Mouse (Mus musculus): Measurements from ENCODE around the gene Apod. TPM values are rescaled to one million over a fixed set of nuclear protein-coding genes. Genes with fewer than 3 reads are reported as not detected.

Apod gene
- polyA plus RNA-seq, 1 experiment from 2014 or later: 77.2 TPM

- H3K4me3 ChIP-seq: no peak overlapping the region
- H3K27ac ChIP-seq (replicated peaks): peak overlapping the region; percentile 46
These were observed 14.7 kb downstream of the Apod start for GRCm38 (mm10) chr16:31299960-31300353.

GRCm38 (mm10) chr16:31299164-31299959, 15.2 kb downstream of the Apod start:
- Histone ChIP-seq H3K9ac (replicated peaks) (no peak overlapping the region), H3K27me3 (0 out of 2 replicates have a peak, but pooled peaks cover 3% of the 10 kb centered on the region), H3K4me1 (peaks cover 25% of the 10 kb centered on the region), H3K9me3 (no peaks in the 10 kb centered on the region), H3K27ac (replicated peaks) (peak overlapping the region; percentile 46; the same call in 1 of the 2 replicates), H3K4me3 (no peak overlapping the region), H3K4me2 (replicated peaks) (no peak overlapping the region), H3K36me3 (no peaks in the 10 kb centered on the region)
- no peak for ATAC-seq (ENCODE audit: low FRiP score, low read depth)
- 44% methylated on average over 11 of the region's 11 CpGs for WGBS

More at GRCm38 (mm10) chr16:31299960-31300353, 14.7 kb downstream of the Apod start:
- Histone ChIP-seq H3K9me3 (no peaks in the 10 kb centered on the region), H3K4me2 (replicated peaks) (no peak overlapping the region), H3K4me1 (peaks cover 25% of the 10 kb centered on the region), H3K36me3 (no peaks in the 10 kb centered on the region), H3K9ac (replicated peaks) (no peak overlapping the region), H3K27me3 (0 out of 2 replicates have a peak, but pooled peaks cover 3% of the 10 kb centered on the region)
- 30% methylated on average over 3 of the region's 3 CpGs for WGBS
- peak; percentile 47; the same call in 1 of the 2 replicates for ATAC-seq (ENCODE audit: low FRiP score, low read depth)

- Histone ChIP-seq H3K27me3 (0 out of 2 replicates have a peak, but pooled peaks cover 3% of the 10 kb centered on the region), H3K4me3 (no peak overlapping the region), H3K27ac (replicated peaks) (no peak overlapping the region), H3K4me1 (peaks cover 25% of the 10 kb centered on the region), H3K9me3 (no peaks in the 10 kb centered on the region), H3K4me2 (replicated peaks) (no peak overlapping the region), H3K9ac (replicated peaks) (no peak overlapping the region), H3K36me3 (no peaks in the 10 kb centered on the region)
- no peak for ATAC-seq (ENCODE audit: low FRiP score, low read depth)
- 88% methylated on average over 7 of the region's 7 CpGs for WGBS
These were observed 17.5 kb downstream of the Apod start for GRCm38 (mm10) chr16:31297113-31297512.

GRCm38 (mm10) chr16:31293761-31294160, 20.8 kb downstream of the Apod start:
- Histone ChIP-seq H3K4me2 (replicated peaks) (no peak overlapping the region), H3K27me3 (no peaks in the 10 kb centered on the region), H3K4me1 (no peaks in the 10 kb centered on the region), H3K9ac (replicated peaks) (no peak overlapping the region), H3K9me3 (no peaks in the 10 kb centered on the region), H3K36me3 (no peaks in the 10 kb centered on the region), H3K27ac (replicated peaks) (no peak overlapping the region), H3K4me3 (no peak overlapping the region)
- WGBS: 78% methylated on average over 4 of the region's 4 CpGs
- no peak for ATAC-seq (ENCODE audit: low FRiP score, low read depth)

GRCm38 (mm10) chr16:31290751-31291365, 23.8 kb downstream of the Apod start:
- no peak for ATAC-seq (ENCODE audit: low FRiP score, low read depth)
- H3K9ac ChIP-seq (replicated peaks): no peak overlapping the region
- WGBS: 84% methylated on average over 7 of the region's 7 CpGs

GRCm38 (mm10) chr16:31290281-31290680, 24.3 kb downstream of the Apod start:
- Histone ChIP-seq H3K4me3 (no peak overlapping the region), H3K27me3 (no peaks in the 10 kb centered on the region), H3K27ac (replicated peaks) (no peak overlapping the region), H3K36me3 (no peaks in the 10 kb centered on the region), H3K4me2 (replicated peaks) (no peak overlapping the region), H3K9me3 (no peaks in the 10 kb centered on the region), H3K4me1 (no peaks in the 10 kb centered on the region), H3K9ac (replicated peaks) (no peak overlapping the region)
- WGBS: 84% methylated on average over 10 of the region's 10 CpGs
- ATAC-seq (ENCODE audit: low FRiP score, low read depth): no peak

More at GRCm38 (mm10) chr16:31290751-31291365, 23.8 kb downstream of the Apod start:
- Histone ChIP-seq H3K4me2 (replicated peaks) (no peak overlapping the region), H3K27ac (replicated peaks) (no peak overlapping the region), H3K27me3 (no peaks in the 10 kb centered on the region), H3K4me1 (no peaks in the 10 kb centered on the region), H3K9me3 (no peaks in the 10 kb centered on the region), H3K4me3 (no peak overlapping the region), H3K36me3 (no peaks in the 10 kb centered on the region)

GRCm38 (mm10) chr16:31287712-31288111, 26.9 kb downstream of the Apod start:
- no peaks in the 10 kb centered on the region for H3K27me3 ChIP-seq
- 88% methylated on average over 3 of the region's 3 CpGs for WGBS
- H3K36me3 ChIP-seq: no peaks in the 10 kb centered on the region
- no peak overlapping the region for H3K4me2 ChIP-seq (replicated peaks)
- no peak overlapping the region for H3K27ac ChIP-seq (replicated peaks)
- no peaks in the 10 kb centered on the region for H3K9me3 ChIP-seq
- H3K4me1 ChIP-seq: no peaks in the 10 kb centered on the region
- H3K9ac ChIP-seq (replicated peaks): no peak overlapping the region
- H3K4me3 ChIP-seq: no peak overlapping the region
- ATAC-seq (ENCODE audit: low FRiP score, low read depth): no peak

GRCm38 (mm10) chr16:31286801-31287488, 27.7 kb downstream of the Apod start:
- no peaks in the 10 kb centered on the region for H3K9me3 ChIP-seq
- WGBS: 92% methylated on average over 11 of the region's 11 CpGs
- ATAC-seq (ENCODE audit: low FRiP score, low read depth): no peak
- H3K27me3 ChIP-seq: no peaks in the 10 kb centered on the region
- no peaks in the 10 kb centered on the region for H3K36me3 ChIP-seq
- no peak overlapping the region for H3K27ac ChIP-seq (replicated peaks)
- H3K9ac ChIP-seq (replicated peaks): no peak overlapping the region
- H3K4me3 ChIP-seq: no peak overlapping the region
- no peak overlapping the region for H3K4me2 ChIP-seq (replicated peaks)
- no peaks in the 10 kb centered on the region for H3K4me1 ChIP-seq

GRCm38 (mm10) chr16:31281981-31282380, 32.6 kb downstream of the Apod start:
- H3K4me1 ChIP-seq: no peaks in the 10 kb centered on the region
- ATAC-seq (ENCODE audit: low FRiP score, low read depth): no peak
- 89% methylated on average over 2 of the region's 2 CpGs for WGBS

GRCm38 (mm10) chr16:31280176-31280575, 34.4 kb downstream of the Apod start:
- Histone ChIP-seq H3K27ac (replicated peaks) (no peak overlapping the region), H3K9me3 (no peaks in the 10 kb centered on the region), H3K4me2 (replicated peaks) (no peak overlapping the region), H3K9ac (replicated peaks) (no peak overlapping the region), H3K36me3 (no peaks in the 10 kb centered on the region), H3K4me1 (no peaks in the 10 kb centered on the region), H3K27me3 (no peaks in the 10 kb centered on the region), H3K4me3 (no peak overlapping the region)
- ATAC-seq (ENCODE audit: low FRiP score, low read depth): no peak
- 91% methylated on average over 4 of the region's 4 CpGs for WGBS

More at GRCm38 (mm10) chr16:31281981-31282380, 32.6 kb downstream of the Apod start:
- Histone ChIP-seq H3K4me3 (no peak overlapping the region), H3K27ac (replicated peaks) (no peak overlapping the region), H3K36me3 (no peaks in the 10 kb centered on the region), H3K27me3 (no peaks in the 10 kb centered on the region), H3K9ac (replicated peaks) (no peak overlapping the region), H3K4me2 (replicated peaks) (no peak overlapping the region), H3K9me3 (no peaks in the 10 kb centered on the region)

- WGBS: 83% methylated on average over 6 of the region's 6 CpGs
- Histone ChIP-seq H3K27me3 (no peaks in the 10 kb centered on the region), H3K4me3 (no peak overlapping the region), H3K9me3 (no peaks in the 10 kb centered on the region), H3K9ac (replicated peaks) (no peak overlapping the region), H3K4me1 (peaks cover 5% of the 10 kb centered on the region), H3K4me2 (replicated peaks) (no peak overlapping the region), H3K36me3 (no peaks in the 10 kb centered on the region), H3K27ac (replicated peaks) (no peak overlapping the region)
- ATAC-seq (ENCODE audit: low FRiP score, low read depth): no peak
These were observed 36.0 kb downstream of the Apod start for GRCm38 (mm10) chr16:31278581-31278980.

- Histone ChIP-seq H3K9ac (replicated peaks) (no peak overlapping the region), H3K27me3 (no peaks in the 10 kb centered on the region), H3K36me3 (no peaks in the 10 kb centered on the region), H3K4me2 (replicated peaks) (no peak overlapping the region), H3K27ac (replicated peaks) (no peak overlapping the region), H3K4me3 (no peak overlapping the region), H3K4me1 (peaks cover 10% of the 10 kb centered on the region), H3K9me3 (no peaks in the 10 kb centered on the region)
- no peak for ATAC-seq (ENCODE audit: low FRiP score, low read depth)
- WGBS: 72% methylated on average over 2 of the region's 2 CpGs
These were observed 36.5 kb downstream of the Apod start for GRCm38 (mm10) chr16:31278081-31278480.
